23 mouse cellular contexts compared by ENCODE assay signal in genomic region chr2:117103461-117103860, GRCm38 (mm10). TPM values are rescaled to one million over a fixed set of nuclear protein-coding genes. Genes with fewer than 3 reads are reported as not detected.
A peak's percentile ranks its signal among the peaks of the same experiment; 100 is the strongest.
DNase-seq lines count a peak whose midpoint lies in the region; ATAC-seq and TF ChIP-seq lines count a peak whose summit lies in the region.
"Had no signal": no experiment of that assay in that cellular context is flagged by ENCODE, and none has a peak within 500 bp of the region (broad histone marks: within the 10 kb centered on the region; RNA-seq: fewer than 3 reads in every experiment).

No protein-coding gene starts in this region.

- no peaks in the 10 kb centered on the region; the same call in 1 of the 2 replicates for H3K4me1 ChIP-seq in forebrain, embryonic 11.5 days (replicated peaks; ENCODE audit: control insufficient read depth, insufficient read depth, low read length)
- no peaks in the 10 kb centered on the region; the same call in 1 of the 2 replicates for H3K4me1 ChIP-seq in forebrain, embryonic 16.5 days (replicated peaks; ENCODE audit: control insufficient read depth, insufficient read depth, low read length)
- no peaks in the 10 kb centered on the region for H3K4me1 ChIP-seq in hindbrain, embryonic 11.5 days (replicated peaks; ENCODE audit: control insufficient read depth, insufficient read depth, low read length)
- no peaks in the 10 kb centered on the region for H3K4me1 ChIP-seq in hindbrain, embryonic 13.5 days (replicated peaks)
- H3K4me1 ChIP-seq in stomach, postnatal 0 days (replicated peaks; ENCODE audit: control insufficient read depth, insufficient read depth) = no peaks in the 10 kb centered on the region
- H3K4me1 ChIP-seq: embryonic facial prominence, embryonic 15.5 days; liver, embryonic 15.5 days; neural tube, embryonic 13.5 days had no signal

- H3K9ac ChIP-seq in forebrain, embryonic 11.5 days (ENCODE audit: low read length) = no peak overlapping the region
- H3K9ac ChIP-seq in forebrain, embryonic 16.5 days (replicated peaks; ENCODE audit: low read depth, low read length) = no peak overlapping the region
- no peak overlapping the region for H3K9ac ChIP-seq in hindbrain, embryonic 11.5 days (ENCODE audit: low read depth, low read length)
- H3K9ac ChIP-seq in hindbrain, embryonic 13.5 days = no peak overlapping the region
- H3K9ac ChIP-seq in stomach, postnatal 0 days (ENCODE audit: low read length) = no peak overlapping the region
- H3K9ac ChIP-seq: embryonic facial prominence, embryonic 15.5 days; kidney, embryonic 15.5 days; liver, embryonic 15.5 days; lung, embryonic 15.5 days; neural tube, embryonic 13.5 days had no signal

- TF ChIP-seq CTCF in stomach, postnatal 0 days (IDR thresholded peaks at IDR 0.05; ENCODE audit: low read depth) = no peak

- peak; percentile 74 for ATAC-seq in forebrain, embryonic 11.5 days (replicated peaks; ENCODE audit: low FRiP score)
- no peak for ATAC-seq in forebrain, embryonic 16.5 days
- ATAC-seq in hindbrain, embryonic 11.5 days (ENCODE audit: low FRiP score) = 0 out of 2 replicates have a peak, but pooled peaks have one; percentile 35
- ATAC-seq in hindbrain, embryonic 13.5 days (ENCODE audit: low FRiP score) = no peak
- no peak for ATAC-seq in stomach, postnatal 0 days (ENCODE audit: low FRiP score, low TSS enrichment)

- no peak overlapping the region for H3K27ac ChIP-seq in forebrain, embryonic 11.5 days (ENCODE audit: low read depth, low read length)
- H3K27ac ChIP-seq in forebrain, embryonic 16.5 days (ENCODE audit: low read length) = no peak overlapping the region
- H3K27ac ChIP-seq in hindbrain, embryonic 11.5 days (ENCODE audit: low read depth, low read length) = no peak overlapping the region
- no peak overlapping the region for H3K27ac ChIP-seq in hindbrain, embryonic 13.5 days
- no peak overlapping the region for H3K27ac ChIP-seq in stomach, postnatal 0 days (replicated peaks)
- H3K27ac ChIP-seq: embryonic facial prominence, embryonic 15.5 days; kidney, embryonic 15.5 days; liver, embryonic 15.5 days; lung, embryonic 15.5 days; neural tube, embryonic 13.5 days had no signal

- H3K36me3 ChIP-seq in forebrain, embryonic 11.5 days (ENCODE audit: control insufficient read depth, insufficient read depth, low read length) = no peaks in the 10 kb centered on the region
- no peaks in the 10 kb centered on the region for H3K36me3 ChIP-seq in forebrain, embryonic 16.5 days (ENCODE audit: control insufficient read depth, insufficient read depth)
- H3K36me3 ChIP-seq in hindbrain, embryonic 11.5 days (ENCODE audit: control insufficient read depth, insufficient read depth, low read length) = no peaks in the 10 kb centered on the region
- no peaks in the 10 kb centered on the region for H3K36me3 ChIP-seq in hindbrain, embryonic 13.5 days
- H3K36me3 ChIP-seq in stomach, postnatal 0 days (ENCODE audit: control insufficient read depth, insufficient read depth, low read length) = no peaks in the 10 kb centered on the region
- H3K36me3 ChIP-seq: embryonic facial prominence, embryonic 15.5 days; kidney, embryonic 15.5 days; liver, embryonic 15.5 days; lung, embryonic 15.5 days; neural tube, embryonic 13.5 days had no signal

- H3K9me3 ChIP-seq in forebrain, embryonic 11.5 days (ENCODE audit: control insufficient read depth, low read length) = no peaks in the 10 kb centered on the region
- H3K9me3 ChIP-seq in forebrain, embryonic 16.5 days (ENCODE audit: control insufficient read depth, low read length) = no peaks in the 10 kb centered on the region
- H3K9me3 ChIP-seq in hindbrain, embryonic 11.5 days (ENCODE audit: control insufficient read depth, low read length) = no peaks in the 10 kb centered on the region
- no peaks in the 10 kb centered on the region for H3K9me3 ChIP-seq in hindbrain, embryonic 13.5 days
- H3K9me3 ChIP-seq in stomach, postnatal 0 days (ENCODE audit: control insufficient read depth, low read length) = no peaks in the 10 kb centered on the region
- H3K9me3 ChIP-seq: embryonic facial prominence, embryonic 15.5 days; kidney, embryonic 15.5 days; liver, embryonic 15.5 days; lung, embryonic 15.5 days; neural tube, embryonic 13.5 days had no signal

- no peak for TF ChIP-seq EP300 in stomach, postnatal 0 days (optimal IDR thresholded peaks at IDR 0.05)

- no peak overlapping the region for H3K4me3 ChIP-seq in forebrain, embryonic 11.5 days (ENCODE audit: low read depth, low read length)
- no peak overlapping the region for H3K4me3 ChIP-seq in forebrain, embryonic 16.5 days (replicated peaks; ENCODE audit: low read length)
- no peak overlapping the region for H3K4me3 ChIP-seq in hindbrain, embryonic 11.5 days (ENCODE audit: low read depth, low read length)
- no peak overlapping the region for H3K4me3 ChIP-seq in hindbrain, embryonic 13.5 days
- H3K4me3 ChIP-seq in stomach, postnatal 0 days (ENCODE audit: low read depth, low read length) = no peak overlapping the region
- H3K4me3 ChIP-seq: embryonic facial prominence, embryonic 15.5 days; kidney, embryonic 15.5 days; liver, embryonic 15.5 days; lung, embryonic 15.5 days; megakaryocyte, embryonic 14.5 days; neural tube, embryonic 13.5 days had no signal

- H3K27me3 ChIP-seq in forebrain, embryonic 11.5 days (ENCODE audit: control insufficient read depth, insufficient read depth, low read length) = no peaks in the 10 kb centered on the region
- no peaks in the 10 kb centered on the region for H3K27me3 ChIP-seq in forebrain, embryonic 16.5 days (replicated peaks; ENCODE audit: control insufficient read depth, insufficient read depth, low read length)
- H3K27me3 ChIP-seq in hindbrain, embryonic 11.5 days (ENCODE audit: control insufficient read depth, insufficient read depth, low read length) = no peaks in the 10 kb centered on the region
- H3K27me3 ChIP-seq in hindbrain, embryonic 13.5 days = no peaks in the 10 kb centered on the region
- no peaks in the 10 kb centered on the region for H3K27me3 ChIP-seq in stomach, postnatal 0 days (ENCODE audit: control insufficient read depth, insufficient read depth, low read length)
- H3K27me3 ChIP-seq: embryonic facial prominence, embryonic 15.5 days; liver, embryonic 15.5 days; lung, embryonic 15.5 days; megakaryocyte, embryonic 14.5 days; neural tube, embryonic 13.5 days had no signal

- no peak for DNase-seq in forebrain, embryonic 11.5 days (ENCODE audit: low spot score)
- DNase-seq in hindbrain, embryonic 11.5 days (ENCODE audit: low spot score) = peak; percentile 11
- peak; percentile 11 for DNase-seq in ZHBTc4 (ENCODE audit: low read depth, low spot score)
- peak; percentile 31 for DNase-seq in embryo, embryonic 9.5 days (ENCODE audit: extremely low spot score)
- no peak for DNase-seq in kidney, postnatal 25 days
- DNase-seq in stomach, postnatal 0 days (ENCODE audit: low spot score) = no peak
- DNase-seq: adrenal gland, postnatal 25 days; cerebellum, adult 9-10 months; gastrocnemius, postnatal 14 days; kidney, adult 11 months; kidney, postnatal 4 days; lung, postnatal 36 days; right cerebral cortex, adult 18-20 months; right cerebral cortex, postnatal 4 days; thymus, postnatal 25 days had no signal

- WGBS in forebrain, embryonic 11.5 days = 5% methylated on average over 4 of the region's 4 CpGs
- 6% methylated on average over 4 of the region's 4 CpGs for WGBS in forebrain, embryonic 16.5 days
- 22% methylated on average over 4 of the region's 4 CpGs for WGBS in hindbrain, embryonic 11.5 days
- 13% methylated on average over 4 of the region's 4 CpGs for WGBS in hindbrain, embryonic 13.5 days
- 31% methylated on average over 4 of the region's 4 CpGs for WGBS in stomach, postnatal 0 days

- no peak overlapping the region for H3K4me2 ChIP-seq in forebrain, embryonic 11.5 days (ENCODE audit: low read depth, low read length, severe bottlenecking)
- no peak overlapping the region for H3K4me2 ChIP-seq in forebrain, embryonic 16.5 days (ENCODE audit: low read length)
- H3K4me2 ChIP-seq in hindbrain, embryonic 11.5 days (replicated peaks; ENCODE audit: low read depth, low read length) = no peak overlapping the region
- no peak overlapping the region for H3K4me2 ChIP-seq in hindbrain, embryonic 13.5 days
- no peak overlapping the region for H3K4me2 ChIP-seq in stomach, postnatal 0 days (replicated peaks; ENCODE audit: low read depth)
- H3K4me2 ChIP-seq: embryonic facial prominence, embryonic 15.5 days; kidney, embryonic 15.5 days; liver, embryonic 15.5 days; lung, embryonic 15.5 days; neural tube, embryonic 13.5 days had no signal

RNA-seq across cellular contexts. Expression of gene Spred1, which starts 17.7 kb away (rescaled TPM):
- 20.8 and 21.8 TPM in 2 replicates for polyA plus RNA-seq in forebrain, embryonic 11.5 days (2014; fragmentation: Nextera tagmentation; extraction: Ambion mirVana)
- polyA plus RNA-seq in forebrain, embryonic 16.5 days (2015; fragmentation: Nextera tagmentation; extraction: Ambion mirVana) = 8.2 and 11.4 TPM in 2 replicates
- polyA plus RNA-seq in hindbrain, embryonic 11.5 days (2014; fragmentation: Nextera tagmentation; extraction: Ambion mirVana) = 17.8 and 23.3 TPM in 2 replicates
- polyA plus RNA-seq in hindbrain, embryonic 13.5 days (2015; fragmentation: Nextera tagmentation; extraction: Ambion mirVana) = 7.2 and 9.2 TPM in 2 replicates
- 5.8 and 5.9 TPM in 2 replicates for polyA plus RNA-seq in stomach, postnatal 0 days (2015; fragmentation: Nextera tagmentation; extraction: Ambion mirVana)

Comparison
In these comparisons a context has a peak if more than half of its experiments do, and no peak if none do; other contexts are left out.
1. ATAC-seq: peak in forebrain, embryonic 11.5 days (single experiment) and hindbrain, embryonic 11.5 days (single experiment); none in forebrain, embryonic 16.5 days (single experiment), hindbrain, embryonic 13.5 days (single experiment) and stomach, postnatal 0 days (single experiment).
2. DNase-seq: peak in hindbrain, embryonic 11.5 days (single experiment), ZHBTc4 (single experiment) and embryo, embryonic 9.5 days (single experiment); none in forebrain, embryonic 11.5 days (single experiment), kidney, postnatal 25 days (0 of 2) and stomach, postnatal 0 days (single experiment).